8 mouse cellular contexts compared by ENCODE assay signal in the genomic region with DNA sequence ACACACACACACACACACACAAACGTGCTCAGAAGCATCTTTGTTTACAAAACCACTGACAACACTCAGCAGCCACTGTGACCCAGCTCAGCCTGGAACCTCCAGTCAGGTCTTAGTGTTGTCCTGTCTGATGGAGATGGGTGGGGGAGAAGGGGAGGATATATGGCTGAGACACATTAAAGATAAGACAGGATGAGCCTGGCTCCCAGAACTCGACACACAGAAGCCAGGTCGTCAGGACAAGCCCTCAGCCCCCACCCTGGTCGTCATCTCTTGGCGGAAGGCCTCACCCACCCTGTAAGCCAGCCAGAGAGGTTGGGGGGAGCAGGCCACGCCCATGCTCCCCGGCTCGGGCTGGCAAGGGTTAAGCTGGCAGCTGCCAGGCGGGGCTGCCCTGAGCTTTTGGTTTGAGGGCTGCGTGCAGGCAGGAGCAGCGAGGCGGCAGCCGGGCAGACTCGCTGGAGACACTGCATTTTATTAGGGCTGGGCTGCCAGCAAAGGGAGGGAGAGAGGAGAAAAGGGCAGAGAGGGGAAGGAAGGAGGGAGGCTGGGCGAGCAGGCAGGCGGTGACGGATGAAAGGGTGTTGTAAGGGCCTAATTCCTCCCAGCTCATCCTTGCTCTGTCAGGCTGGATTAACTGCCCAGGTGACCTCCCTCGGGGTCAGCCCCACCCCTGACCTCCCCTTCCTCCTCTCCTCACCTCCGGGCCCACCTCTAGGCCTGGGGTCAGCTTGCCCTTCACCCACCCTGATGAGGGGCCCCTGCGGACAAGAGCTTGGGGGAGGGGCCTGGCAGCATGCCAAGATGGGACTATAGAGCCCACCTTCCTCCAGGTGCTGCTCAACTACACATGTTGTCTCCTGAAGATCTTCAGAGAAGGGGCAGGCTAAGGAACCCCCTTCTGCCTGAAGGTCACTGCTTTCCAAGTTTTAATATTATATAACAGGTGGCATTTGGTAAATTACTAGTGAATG. TPM values are rescaled to one million over a fixed set of nuclear protein-coding genes. Genes with fewer than 3 reads are reported as not detected.
DNase-seq lines count a peak whose midpoint lies in the region; ATAC-seq and TF ChIP-seq lines count a peak whose summit lies in the region.

No protein-coding gene starts in this region.

- H3K36me3 ChIP-seq in kidney, embryonic 14.5 days (ENCODE audit: control insufficient read depth, insufficient read depth, low read length) = no peaks in the 10 kb centered on the region
- no peaks in the 10 kb centered on the region for H3K36me3 ChIP-seq in forebrain, postnatal 0 days (ENCODE audit: insufficient read depth)

- no peaks in the 10 kb centered on the region for H3K9me3 ChIP-seq in kidney, embryonic 14.5 days (ENCODE audit: control insufficient read depth, low read length)
- H3K9me3 ChIP-seq in forebrain, postnatal 0 days (ENCODE audit: low read length) = no peaks in the 10 kb centered on the region

- peak overlapping the region; percentile 17 for H3K4me2 ChIP-seq in kidney, embryonic 14.5 days (replicated peaks; ENCODE audit: low read depth, low read length)
- H3K4me2 ChIP-seq in forebrain, postnatal 0 days (ENCODE audit: low read depth) = peak overlapping the region; percentile 42

- no peak overlapping the region for H3K4me3 ChIP-seq in kidney, embryonic 14.5 days (ENCODE audit: low read length)
- peak overlapping the region; percentile 9 for H3K4me3 ChIP-seq in forebrain, postnatal 0 days (ENCODE audit: low read depth, low read length)

- H3K4me1 ChIP-seq in kidney, embryonic 14.5 days (ENCODE audit: control insufficient read depth, insufficient read depth, low read length) = peaks cover 18% of the 10 kb centered on the region
- H3K4me1 ChIP-seq in forebrain, postnatal 0 days (ENCODE audit: insufficient read depth) = no peaks in the 10 kb centered on the region

- ATAC-seq in kidney, embryonic 14.5 days (ENCODE audit: low FRiP score, low TSS enrichment) = peak; percentile 68
- ATAC-seq in forebrain, postnatal 0 days = peak; percentile 69
- ATAC-seq in megakaryocyte progenitor cell, adult 5-6 weeks (replicated peaks; ENCODE audit: poor library complexity) = peak; percentile 46

- H3K27me3 ChIP-seq in kidney, embryonic 14.5 days (ENCODE audit: control insufficient read depth, insufficient read depth, low read length) = peaks cover 52% of the 10 kb centered on the region
- peaks cover 33% of the 10 kb centered on the region for H3K27me3 ChIP-seq in forebrain, postnatal 0 days (ENCODE audit: insufficient read depth, low read length)

- no peak for TF ChIP-seq CTCF in forebrain, postnatal 0 days (IDR thresholded peaks at IDR 0.05; ENCODE audit: low read depth)

- H3K9ac ChIP-seq in kidney, embryonic 14.5 days (ENCODE audit: low read depth, low read length) = 0 out of 2 replicates have a peak overlapping the region, but pooled peaks have one; percentile 5
- peak overlapping the region; percentile 4; the same call in 1 of the 2 replicates for H3K9ac ChIP-seq in forebrain, postnatal 0 days

- 1% methylated on average over 17 of the region's 20 CpGs for WGBS in kidney, embryonic 14.5 days
- WGBS in forebrain, postnatal 0 days = 3% methylated on average over 18 of the region's 20 CpGs

- no peak for DNase-seq in kidney, adult 11 months
- peak; percentile 56 for DNase-seq in Muller cell, postnatal 12 days (ENCODE audit: inconsistent ontology term)
- DNase-seq in forebrain, postnatal 0 days = no peak
- DNase-seq in left cerebral cortex, adult 18-20 months (ENCODE audit: low spot score in 2 of 2) = no peak
- DNase-seq in layer of hippocampus, adult 18-20 months (ENCODE audit: low spot score in 2 of 2) = no peak
- DNase-seq in layer of hippocampus, adult 8-10 months (ENCODE audit: low spot score in 2 of 2) = no peak

- no peak overlapping the region for H3K27ac ChIP-seq in kidney, embryonic 14.5 days (ENCODE audit: low read depth, low read length)
- H3K27ac ChIP-seq in forebrain, postnatal 0 days (ENCODE audit: low read depth, low read length) = no peak overlapping the region

RNA-seq across cellular contexts. Expression of a gene that starts 6.6 kb away (rescaled TPM):
- polyA plus RNA-seq in kidney, embryonic 14.5 days (2014; fragmentation: Nextera tagmentation; extraction: Ambion mirVana) = 0.71 and 1.2 TPM in 2 replicates
- total RNA-seq in forebrain, postnatal 0 days (2014; rRNA removed) = 0.14 TPM in 1 of 2 replicates, not detected in the other
- not detected in 2 replicates for polyA plus RNA-seq in forebrain, postnatal 0 days (2015; fragmentation: Nextera tagmentation; extraction: Ambion mirVana)
- total RNA-seq in megakaryocyte progenitor cell, adult 5-6 weeks (2015) = not detected in 2 replicates
- total RNA-seq in megakaryocyte progenitor cell, adult 5-6 weeks (2017) = not detected in 2 replicates
- total RNA-seq in left cerebral cortex, adult 18-20 months (2021) = not detected
- total RNA-seq in layer of hippocampus, adult 18-20 months (2021) = not detected
- under 1 TPM in 1 of 4 experiments, not detected in 3; 0.12 TPM for total RNA-seq in layer of hippocampus, adult 8-10 months (2022)

RNA-seq across cellular contexts. Expression of a gene that starts 19.5 kb away (rescaled TPM):
- polyA plus RNA-seq in kidney, embryonic 14.5 days (2014; fragmentation: Nextera tagmentation; extraction: Ambion mirVana) = not detected in 2 replicates
- total RNA-seq in forebrain, postnatal 0 days (2014; rRNA removed) = 0.15 TPM in 1 of 2 replicates, not detected in the other
- polyA plus RNA-seq in forebrain, postnatal 0 days (2015; fragmentation: Nextera tagmentation; extraction: Ambion mirVana) = 0.49 and 0.82 TPM in 2 replicates
- not detected in 2 replicates for total RNA-seq in megakaryocyte progenitor cell, adult 5-6 weeks (2015)
- total RNA-seq in megakaryocyte progenitor cell, adult 5-6 weeks (2017) = not detected in 2 replicates
- total RNA-seq in left cerebral cortex, adult 18-20 months (2021) = under 1 TPM; 0.19 to 0.21 TPM
- total RNA-seq in layer of hippocampus, adult 18-20 months (2021) = under 1 TPM; 0.13 to 0.17 TPM
- under 1 TPM in 1 of 4 experiments, not detected in 3; 0.33 TPM for total RNA-seq in layer of hippocampus, adult 8-10 months (2022)

RNA-seq across cellular contexts. Expression of a gene that starts 50.0 kb away (rescaled TPM):
- 13.9 and 20.9 TPM in 2 replicates for polyA plus RNA-seq in kidney, embryonic 14.5 days (2014; fragmentation: Nextera tagmentation; extraction: Ambion mirVana)
- total RNA-seq in forebrain, postnatal 0 days (2014; rRNA removed) = 12.3 and 23.5 TPM in 2 replicates
- polyA plus RNA-seq in forebrain, postnatal 0 days (2015; fragmentation: Nextera tagmentation; extraction: Ambion mirVana) = 5.2 and 7.4 TPM in 2 replicates
- 1.1 TPM in 1 of 2 replicates, not detected in the other for total RNA-seq in megakaryocyte progenitor cell, adult 5-6 weeks (2015)
- total RNA-seq in megakaryocyte progenitor cell, adult 5-6 weeks (2017) = 0.03 TPM in 1 of 2 replicates, not detected in the other
- total RNA-seq in left cerebral cortex, adult 18-20 months (2021) = 10 to 100 TPM; 17.2 to 19.3 TPM
- total RNA-seq in layer of hippocampus, adult 18-20 months (2021) = 10 to 100 TPM; 11.2 to 14.0 TPM
- total RNA-seq in layer of hippocampus, adult 8-10 months (2022) = 10 to 100 TPM; 15.0 to 19.9 (median 17.0) TPM
